Mouse (Mus musculus) CH12.LX (cell line): ENCODE results near the gene Map2k5. TPM values are rescaled to one million over a fixed set of nuclear protein-coding genes. Genes with fewer than 3 reads are reported as not detected.

Experiments used
- DNase-seq: peaks from one replicate; pipeline ENCODE4 v3.0.0-alpha.2; 2013; ENCODE audit errors: extremely low read depth
- H3K27ac ChIP-seq: 2 replicates; pipeline ENCODE4 v1.5.1; 2012; ENCODE audit warnings: low read depth, mild to moderate bottlenecking, control low read depth, moderate library complexity; ENCODE audit not compliant: insufficient read depth
- H3K27me3 ChIP-seq: replicated peaks from 2 replicates; pipeline ENCODE3; 2012; ENCODE audit warnings: inconsistent platforms
- H3K36me3 ChIP-seq, 2 experiments: replicated peaks in 1 of 2; 2 replicates each; pipeline versions ENCODE3 to v1.6.1; 2012; ENCODE audit warnings: inconsistent platforms in 1 of 2, low read length in 1 of 2, mild to moderate bottlenecking in 1 of 2, mixed read lengths in 1 of 2, moderate library complexity in 1 of 2; ENCODE audit not compliant: control insufficient read depth in 1 of 2, insufficient read depth in 1 of 2
- H3K4me1 ChIP-seq, 2 experiments: 2 replicates each; pipeline ENCODE4 v1.6.1; 2012; ENCODE audit warnings: inconsistent platforms in 1 of 2, moderate library complexity in 1 of 2; ENCODE audit not compliant: insufficient read depth in 2 of 2, control insufficient read depth in 1 of 2
- H3K4me2 ChIP-seq: 2 replicates; pipeline ENCODE4 v1.6.1; 2012; ENCODE audit warnings: low read depth, mild to moderate bottlenecking, control low read depth; ENCODE audit not compliant: poor library complexity, insufficient read depth, severe bottlenecking
- H3K4me3 ChIP-seq, 3 experiments: fragments of 150-350 bp in 1 of 3; sonication (generic) in 1 of 3; replicated peaks in 1 of 3; 2 replicates each; pipeline versions ENCODE3 to v1.5.1; 2011 to 2012; ENCODE audit warnings: low read depth in 2 of 3, low read length in 2 of 3, mild to moderate bottlenecking in 2 of 3, moderate library complexity in 2 of 3, control low read depth in 1 of 3, improper control_type of control experiment in 1 of 3, inconsistent platforms in 1 of 3, mixed read lengths in 1 of 3; ENCODE audit not compliant: poor library complexity in 1 of 3
- H3K79me2 ChIP-seq: replicated peaks from 2 replicates; pipeline ENCODE4 v1.6.1; 2012; ENCODE audit warnings: mild to moderate bottlenecking, moderate library complexity; ENCODE audit not compliant: control insufficient read depth, poor library complexity, insufficient read depth, severe bottlenecking; ENCODE audit errors: extremely low read depth
- H3K9ac ChIP-seq: 2 replicates; pipeline ENCODE4 v1.6.1; 2012; ENCODE audit warnings: low read depth, mild to moderate bottlenecking, control low read depth, moderate library complexity; ENCODE audit not compliant: insufficient read depth
- H3K9me3 ChIP-seq: replicated peaks from 2 replicates; pipeline ENCODE3; 2012; ENCODE audit warnings: low read length, inconsistent platforms, mixed read lengths
- BHLHE40 ChIP-seq: IDR thresholded peaks from 2 replicates; pipeline ENCODE4 v1.6.1; 2011; ENCODE audit warnings: mild to moderate bottlenecking, low read depth, low read length, improper control_type of control experiment
- CHD1 ChIP-seq: IDR thresholded peaks from 2 replicates; pipeline ENCODE4 v1.6.1; 2012; ENCODE audit warnings: low read depth, low read length, improper control_type of control experiment, inconsistent platforms
- CHD2 ChIP-seq: IDR thresholded peaks from 2 replicates; pipeline ENCODE4 v1.6.1; 2011; ENCODE audit warnings: low read length, improper control_type of control experiment
- CTCF ChIP-seq, 2 experiments: IDR thresholded peaks in 1 of 2; conservative IDR thresholded peaks in 1 of 2; 2 replicates each; pipeline ENCODE4 v1.5.1; 2011 to 2012; ENCODE audit warnings: low read depth in 2 of 2, low read length in 2 of 2, improper control_type of control experiment in 1 of 2, inconsistent platforms in 1 of 2, mild to moderate bottlenecking in 1 of 2, moderate library complexity in 1 of 2
- ELF1 ChIP-seq: IDR thresholded peaks from 2 replicates; pipeline ENCODE4 v1.6.1; 2014; ENCODE audit warnings: low read depth, mild to moderate bottlenecking, inconsistent platforms, low read length, improper control_type of control experiment
- EP300 ChIP-seq: IDR thresholded peaks from 2 replicates; pipeline ENCODE4 v1.6.1; 2011; ENCODE audit warnings: low read length, improper control_type of control experiment
- ETS1 ChIP-seq: conservative IDR thresholded peaks from 2 replicates; pipeline ENCODE4 v1.6.1; 2012; ENCODE audit warnings: low read depth, mild to moderate bottlenecking, inconsistent platforms, low read length, improper control_type of control experiment, moderate library complexity
- HCFC1 ChIP-seq: IDR thresholded peaks from 2 replicates; pipeline ENCODE4 v1.6.1; 2012; ENCODE audit warnings: low read depth, mild to moderate bottlenecking, inconsistent platforms, low read length, improper control_type of control experiment
- IRF4 ChIP-seq: IDR thresholded peaks from 2 replicates; pipeline ENCODE4 v1.6.1; 2014; ENCODE audit warnings: low read depth, mild to moderate bottlenecking, inconsistent platforms, low read length, improper control_type of control experiment
- JUND ChIP-seq: conservative IDR thresholded peaks from 2 replicates; pipeline ENCODE4 v1.6.1; 2011; ENCODE audit warnings: low read depth, low read length, improper control_type of control experiment
- KAT2A ChIP-seq: IDR thresholded peaks from 2 replicates; pipeline ENCODE4 v1.6.1; 2012; ENCODE audit warnings: low read length, improper control_type of control experiment, inconsistent platforms; ENCODE audit not compliant: insufficient replicate concordance
- MAZ ChIP-seq: IDR thresholded peaks from 2 replicates; pipeline ENCODE4 v1.6.1; 2012; ENCODE audit warnings: low read depth, mild to moderate bottlenecking, inconsistent platforms, low read length, improper control_type of control experiment, moderate library complexity
- MEF2A ChIP-seq: IDR thresholded peaks from 2 replicates; pipeline ENCODE4 v1.6.1; 2014; ENCODE audit warnings: low read depth, mild to moderate bottlenecking, inconsistent platforms, low read length, improper control_type of control experiment, borderline replicate concordance
- MXI1 ChIP-seq: IDR thresholded peaks from 2 replicates; pipeline ENCODE4 v1.6.1; 2011; ENCODE audit warnings: mild to moderate bottlenecking, low read depth, low read length, improper control_type of control experiment
- POLR2A ChIP-seq: IDR thresholded peaks from 2 replicates; pipeline ENCODE4 v1.6.1; 2011; ENCODE audit warnings: low read depth, mild to moderate bottlenecking, improper control_type of control experiment, low read length
- POLR2AphosphoS2 ChIP-seq: IDR thresholded peaks from 2 replicates; pipeline ENCODE4 v1.6.1; 2011; ENCODE audit warnings: low read depth, low read length, improper control_type of control experiment
- RCOR1 ChIP-seq: conservative IDR thresholded peaks from 2 replicates; pipeline ENCODE4 v1.6.1; 2012; ENCODE audit warnings: low read depth, mild to moderate bottlenecking, inconsistent platforms, low read length, improper control_type of control experiment
- SMC3 ChIP-seq: IDR thresholded peaks from 2 replicates; pipeline ENCODE4 v1.6.1; 2011; ENCODE audit warnings: low read depth, low read length, improper control_type of control experiment
- TBP ChIP-seq: conservative IDR thresholded peaks from 2 replicates; pipeline ENCODE4 v1.6.1; 2011; ENCODE audit warnings: low read depth, low read length, improper control_type of control experiment
- TCF12 ChIP-seq: IDR thresholded peaks from 2 replicates; pipeline ENCODE4 v1.6.1; 2014; ENCODE audit warnings: low read depth, mild to moderate bottlenecking, inconsistent platforms, low read length, improper control_type of control experiment
- USF1 ChIP-seq: IDR thresholded peaks from 2 replicates; pipeline ENCODE4 v1.6.1; 2014; ENCODE audit warnings: low read depth, mild to moderate bottlenecking, inconsistent platforms, low read length, improper control_type of control experiment
- ZMIZ1 ChIP-seq: IDR thresholded peaks from 2 replicates; pipeline ENCODE4 v1.6.1; 2012; ENCODE audit warnings: low read depth, mild to moderate bottlenecking, inconsistent platforms, low read length, improper control_type of control experiment
- ZNF384 ChIP-seq: IDR thresholded peaks from 2 replicates; pipeline ENCODE4 v1.6.1; 2012; ENCODE audit warnings: low read depth, low read length, improper control_type of control experiment, inconsistent platforms
- dilution Hi-C: fragments of 300-500 bp; cut with MboI; formaldehyde crosslinking; loops from 2 replicates; pipeline ENCODE4 v1.14.3; 2020; ENCODE audit warnings: low sequenced_read_pairs; ENCODE audit not compliant: extremely low pct_unique_long_range_greater_than_20kb, extremely low pct_ligation_motif_present
- in situ Hi-C: fragments of 300-500 bp; cut with MboI; formaldehyde crosslinking; loops from 3 replicates; pipeline ENCODE4 v1.14.3; 2019; ENCODE audit warnings: low sequenced_read_pairs, low pct_ligation_motif_present, low pct_unique_long_range_greater_than_20kb, mixed read lengths
- polyA plus RNA-seq: library from polyadenylated mRNA; unstranded; fragments of >175 nt; gene quantifications from 2 replicates; pipeline ENCODE4 v1.2.1, GENCODE M21; 2012; ENCODE audit warnings: low read depth; ENCODE audit not compliant: insufficient read length
- total RNA-seq, 2 experiments: library from RNA; depleted of rRNA; stranded (reverse); fragments of 300-350 nt in 1 of 2; fragments of >200 nt in 1 of 2; gene quantifications; 2 replicates each; pipeline ENCODE4 v1.2.3; 2012 to 2014

The Map2k5 gene
- total and polyA plus RNA-seq, 3 experiments, result 10.8 to 22.6 (median 11.2) TPM

DNA sequence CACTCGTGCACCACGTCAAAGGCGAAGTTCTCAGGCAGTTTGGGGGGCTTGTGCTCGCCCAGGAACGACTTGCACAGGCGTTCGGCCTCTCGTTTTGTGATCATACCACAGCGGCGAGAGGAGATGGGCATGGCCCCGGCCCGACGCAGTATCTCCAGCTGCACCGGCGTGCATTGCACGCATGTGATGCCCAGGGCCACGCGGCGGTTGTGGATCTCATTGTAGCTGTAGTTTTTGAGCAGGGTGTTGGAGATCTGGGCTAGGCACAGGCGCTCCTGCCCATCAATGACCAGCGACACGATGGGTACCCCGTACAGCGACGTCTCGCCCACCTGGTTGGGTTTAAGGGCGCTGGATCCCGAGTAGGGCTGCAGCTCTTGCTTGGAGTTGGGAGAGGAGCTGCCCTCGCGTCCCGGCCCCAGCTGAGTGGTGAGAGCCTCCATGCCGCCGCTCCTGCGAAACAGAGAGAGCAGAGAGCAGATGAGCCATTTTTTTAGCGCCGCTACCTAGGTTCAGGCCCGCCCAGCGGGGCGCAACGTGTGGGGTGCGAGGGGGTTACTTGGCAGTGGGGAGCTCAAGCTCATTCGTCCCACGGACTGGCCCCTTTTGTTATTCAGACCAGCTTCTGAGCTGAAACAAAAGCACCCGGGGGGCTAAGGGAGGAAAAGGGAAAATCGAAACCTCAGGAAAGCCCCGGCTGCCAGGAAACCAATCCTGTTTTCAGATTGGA lies 231.4 kb downstream of the Map2k5 start:
- in situ Hi-C loops (no loop called here), dilution Hi-C loops (no loop called here)
- no peaks in the 10 kb centered on the region for H3K79me2 ChIP-seq
- DNase-seq, result no peak
- H3K4me3 ChIP-seq, result no peak overlapping the region
- H3K36me3 ChIP-seq, result no peaks in the 10 kb centered on the region
- no peaks in the 10 kb centered on the region for H3K27me3 ChIP-seq
- TF ChIP-seq POLR2A (no peak), KAT2A (no peak), POLR2AphosphoS2 (no peak), ETS1 (no peak), TCF12 (no peak), JUND (no peak), IRF4 (no peak), MXI1 (no peak), SMC3 (no peak), MEF2A (no peak)
- no peaks in the 10 kb centered on the region for H3K4me1 ChIP-seq
- H3K4me2 ChIP-seq, result no peak overlapping the region
- no peak overlapping the region for H3K9ac ChIP-seq
- H3K9me3 ChIP-seq, result peaks cover 80% of the 10 kb centered on the region
- no peak overlapping the region for H3K27ac ChIP-seq

GRCm38 (mm10) chr9:63145249-63146125 lies 232.2 kb downstream of the Map2k5 start:
- Histone ChIP-seq H3K9me3 (peaks cover 80% of the 10 kb centered on the region), H3K27ac (no peak overlapping the region), H3K27me3 (no peaks in the 10 kb centered on the region), H3K79me2 (no peaks in the 10 kb centered on the region), H3K9ac (no peak overlapping the region), H3K4me2 (no peak overlapping the region), H3K36me3 (no peaks in the 10 kb centered on the region), H3K4me1 (no peaks in the 10 kb centered on the region), H3K4me3 (no peak overlapping the region)
- dilution Hi-C loops, result no loop called here
- DNase-seq, result no peak
- TF ChIP-seq CHD2, result no peak
- TF ChIP-seq ELF1, result no peak
- no peak for TF ChIP-seq ZNF384
- TF ChIP-seq RCOR1, result no peak
- TF ChIP-seq HCFC1, result no peak
- no peak for TF ChIP-seq CTCF (conservative IDR thresholded peaks at IDR 0.05 in 1 of 2, IDR thresholded peaks at IDR 0.05 in 1 of 2; ENCODE audit: low read depth in 2 of 2, low read length in 2 of 2)
- TF ChIP-seq JUND, result no peak
- TF ChIP-seq USF1, result no peak
- TF ChIP-seq MAZ, result no peak
- no peak for TF ChIP-seq TBP
- TF ChIP-seq BHLHE40, result no peak
- TF ChIP-seq MXI1, result no peak
- no peak for TF ChIP-seq EP300
- TF ChIP-seq POLR2A, result no peak
- no peak for TF ChIP-seq CHD1
- no peak for TF ChIP-seq ZMIZ1
- TF ChIP-seq ETS1, result no peak
- in situ Hi-C loops, result no loop called here
